Mouse (Mus musculus) kidney, postnatal 4 days (tissue): ENCODE results near the gene Rbms1.

Experiments used
- DNase-seq, 2 experiments: peaks; one replicate each; pipeline ENCODE4 v3.0.0; 2021; ENCODE audit warnings: mixed read lengths in 2 of 2

The Rbms1 gene

DNA sequence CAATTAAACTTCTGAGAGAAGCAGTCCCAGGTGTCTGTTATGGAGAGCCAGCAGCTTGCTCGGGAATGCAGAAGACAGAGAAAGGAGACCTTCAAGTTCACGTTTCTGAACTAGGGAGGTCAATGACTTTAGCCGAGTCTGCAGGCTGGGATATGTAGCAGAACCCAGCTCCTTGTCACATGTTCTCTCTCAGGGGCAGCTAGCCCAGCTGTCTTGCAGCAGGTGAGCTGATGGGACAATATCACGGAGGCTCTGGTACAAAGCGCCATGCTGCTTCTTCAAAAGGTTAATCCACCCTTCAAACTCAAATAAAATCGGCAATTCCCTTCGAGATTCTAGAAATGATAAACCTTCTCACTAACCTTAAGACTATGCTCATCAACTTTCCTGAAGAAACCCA, 158.2 kb downstream of the Rbms1 start:
- no peak for DNase-seq

DNA sequence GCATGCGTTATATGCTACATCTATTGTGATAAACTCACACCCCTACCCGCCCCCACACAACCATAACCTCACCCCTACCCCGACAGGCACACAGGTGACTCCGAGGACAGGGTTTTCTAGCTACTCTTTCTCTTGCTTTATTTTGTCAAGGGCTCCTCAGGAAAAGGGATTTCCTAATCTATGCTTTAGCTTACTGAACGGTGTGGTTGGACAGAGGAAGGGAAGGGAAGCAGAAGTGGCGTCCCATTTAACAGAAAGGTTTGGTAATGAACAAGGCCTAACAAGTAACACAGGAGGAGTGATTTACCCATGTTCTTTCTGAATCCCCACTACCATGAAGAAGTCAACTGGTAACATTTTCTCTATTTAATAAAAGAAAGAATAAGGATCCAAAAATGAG, 159.6 kb downstream of the Rbms1 start:
- no peak for DNase-seq

- DNase-seq, result no peak
Measured at GRCm38 (mm10) chr2:60802828-60803227, 160.2 kb downstream of the Rbms1 start.

DNA sequence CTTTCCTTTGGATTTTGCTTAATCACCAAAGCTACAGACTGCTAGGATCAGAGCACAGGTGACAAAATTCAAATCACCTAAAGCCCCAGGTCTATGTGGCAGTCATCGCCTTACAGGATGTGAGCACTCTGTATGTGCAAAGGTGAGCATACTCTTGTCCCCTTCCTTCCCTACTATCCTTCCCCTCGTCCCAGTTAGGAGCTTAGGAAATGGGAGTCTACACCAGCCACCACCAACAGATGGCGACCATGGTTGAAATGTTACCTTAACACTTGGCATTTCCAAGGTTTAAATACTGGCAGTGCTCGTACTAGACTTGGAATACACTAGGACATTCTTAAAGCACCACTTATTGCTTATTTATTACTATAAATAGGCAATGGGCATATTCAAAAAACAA, 160.8 kb downstream of the Rbms1 start:
- DNase-seq, result peak; percentile 73 to 74

- no peak for DNase-seq
Measured at GRCm38 (mm10) chr2:60801571-60802155, 161.3 kb downstream of the Rbms1 start.

DNA sequence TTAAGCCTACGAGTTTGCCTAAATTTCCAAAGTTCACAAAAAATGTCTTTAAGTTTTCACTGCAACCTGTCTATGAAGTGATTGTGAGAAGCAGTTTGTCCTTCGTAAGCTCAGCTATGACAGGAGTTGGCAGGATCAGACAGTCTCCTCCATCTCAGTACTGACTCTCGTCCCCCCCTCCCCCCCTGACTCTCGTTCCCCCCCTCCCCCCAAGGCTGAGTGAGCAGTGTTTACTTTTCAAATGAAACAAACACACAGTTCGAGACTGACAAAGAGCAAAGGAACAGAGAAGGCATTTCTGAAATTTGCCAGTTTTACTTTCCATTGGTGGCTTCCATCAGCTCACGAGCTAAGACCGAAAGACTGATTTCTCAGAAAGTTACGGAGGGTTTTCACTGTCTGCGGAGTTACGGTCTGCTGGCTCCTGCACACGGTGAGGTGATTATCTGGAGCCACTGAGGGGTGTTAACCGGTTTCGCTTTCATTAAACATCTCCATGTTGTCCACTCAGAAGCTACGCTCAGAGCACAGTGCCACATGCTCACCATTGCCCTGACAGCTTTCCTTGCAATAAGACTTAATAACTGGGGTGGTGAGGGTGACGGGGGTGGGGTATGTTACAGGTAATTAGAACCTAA, 162.0 kb downstream of the Rbms1 start:
- no peak for DNase-seq

DNA sequence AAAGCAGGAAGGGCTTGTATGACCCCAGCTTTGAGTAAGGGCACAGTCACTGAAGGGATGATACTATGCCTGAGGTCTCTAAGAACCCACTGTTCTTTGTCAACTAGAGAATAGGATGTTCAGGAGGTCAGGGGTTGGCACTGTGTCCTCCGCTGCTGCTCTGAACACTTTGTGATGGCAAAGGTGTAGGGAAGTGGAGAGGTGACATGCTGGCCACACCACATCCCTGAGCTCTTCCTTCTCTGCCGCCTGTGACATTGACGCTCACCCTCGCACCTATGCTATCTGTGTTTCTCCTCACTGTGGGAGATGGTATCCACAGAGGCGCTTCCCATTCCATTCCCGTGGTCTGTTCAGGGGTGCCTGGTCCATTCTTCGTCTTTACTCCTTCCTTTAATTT, 163.2 kb downstream of the Rbms1 start:
- DNase-seq, result no peak

DNA sequence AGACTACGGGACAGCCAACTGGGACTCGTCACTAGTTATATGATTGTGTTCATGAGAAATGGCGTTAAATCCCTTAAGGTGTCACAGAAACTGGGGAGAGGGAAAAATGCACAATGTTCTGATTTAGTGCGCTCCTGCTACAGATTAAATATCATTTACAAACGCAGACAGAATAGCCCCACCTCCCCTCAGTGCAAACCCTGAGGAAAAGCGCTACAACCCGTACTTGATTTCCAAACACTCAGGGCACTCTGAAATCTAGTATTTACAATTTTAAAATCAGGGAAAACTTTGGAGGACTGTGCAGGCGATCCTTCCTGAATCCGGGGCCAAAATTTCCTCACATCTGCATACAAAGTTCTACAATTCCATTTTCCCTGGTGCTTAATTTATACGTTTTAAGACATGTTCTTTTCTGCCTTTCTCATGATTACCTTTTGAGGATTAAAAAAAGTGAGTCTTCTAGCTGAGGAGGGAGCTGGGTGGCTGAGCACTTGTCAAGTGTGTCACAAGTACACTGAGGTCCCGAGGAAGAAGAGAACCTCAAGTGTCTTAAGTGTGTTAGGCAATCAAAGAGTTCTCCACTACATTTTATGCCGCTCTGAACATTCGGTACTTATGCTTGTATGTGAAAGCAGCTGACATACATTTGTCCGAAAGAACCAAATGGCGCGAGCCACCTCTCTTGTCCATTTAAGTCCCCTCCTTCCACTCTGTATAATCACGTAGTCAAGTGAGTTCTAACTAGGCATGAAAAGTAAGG, 164.0 kb downstream of the Rbms1 start:
- DNase-seq, result no peak

- DNase-seq, result no peak
Measured at GRCm38 (mm10) chr2:60796969-60797669, 165.9 kb downstream of the Rbms1 start.

DNA sequence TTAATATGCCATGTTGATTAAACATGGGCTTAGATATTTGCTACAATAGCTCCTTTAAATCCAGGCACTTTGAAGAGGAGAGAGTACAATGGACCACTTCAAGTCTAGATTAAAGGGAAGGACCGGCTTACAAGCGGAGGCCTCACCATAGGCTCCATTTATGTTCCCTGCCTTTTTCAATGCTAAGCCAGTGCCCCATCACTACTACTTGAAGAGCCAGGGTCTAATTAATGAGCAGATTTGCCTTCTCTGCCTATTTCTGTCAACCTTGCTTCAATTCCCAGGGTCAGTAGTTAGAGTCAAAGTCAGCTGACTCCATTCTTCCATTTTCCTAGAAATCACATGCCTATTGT, 166.4 kb downstream of the Rbms1 start:
- no peak for DNase-seq

DNA sequence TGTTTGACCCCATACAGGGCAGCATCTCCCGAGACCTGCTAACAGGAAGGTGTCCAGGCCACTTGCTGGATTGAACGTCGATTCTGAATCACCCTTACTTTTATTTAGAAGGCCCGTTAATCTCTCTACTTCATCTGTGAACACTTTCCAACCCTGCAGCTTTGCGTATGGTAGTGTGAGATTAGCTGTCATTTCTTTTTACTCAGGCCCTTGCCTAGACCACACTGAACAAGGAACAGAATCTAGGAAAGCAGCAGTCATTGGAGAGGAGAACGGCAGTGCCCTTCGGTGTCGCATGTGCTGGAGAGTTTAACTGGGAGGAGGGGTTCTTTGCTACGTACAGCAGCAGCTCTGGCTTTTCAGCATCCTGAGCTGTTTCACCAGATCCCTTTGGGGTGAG, 167.1 kb downstream of the Rbms1 start:
- DNase-seq, result no peak

- no peak for DNase-seq
Measured at GRCm38 (mm10) chr2:60792506-60792905, 170.5 kb downstream of the Rbms1 start.

GRCm38 (mm10) chr2:60789126-60789525, 173.9 kb downstream of the Rbms1 start:
- DNase-seq, result no peak

GRCm38 (mm10) chr2:60788173-60788908, 174.7 kb downstream of the Rbms1 start:
- DNase-seq, result no peak

GRCm38 (mm10) chr2:60787088-60787487, 175.9 kb downstream of the Rbms1 start:
- no peak for DNase-seq

DNA sequence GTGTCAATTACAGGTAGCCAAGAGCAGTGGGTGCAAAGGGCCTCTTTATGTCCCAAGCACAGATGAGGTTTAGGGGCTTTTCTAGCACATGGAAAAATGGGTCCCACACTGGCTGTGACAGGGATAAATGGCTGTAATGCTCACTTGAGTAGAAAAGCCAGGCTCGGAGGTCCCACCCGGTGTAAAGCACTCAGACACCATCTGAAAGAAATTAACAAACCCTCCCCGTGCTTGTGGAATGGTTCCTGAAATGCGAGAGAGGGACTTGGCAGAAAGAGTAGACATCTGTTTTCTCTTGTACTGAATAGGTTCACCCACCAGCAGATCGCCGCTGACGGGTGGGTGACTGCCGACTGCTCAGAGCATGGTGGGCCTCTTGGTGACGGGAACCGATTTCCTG, 176.7 kb downstream of the Rbms1 start:
- no peak for DNase-seq

- no peak for DNase-seq
Measured at GRCm38 (mm10) chr2:60774501-60774900, 188.5 kb downstream of the Rbms1 start.

DNA sequence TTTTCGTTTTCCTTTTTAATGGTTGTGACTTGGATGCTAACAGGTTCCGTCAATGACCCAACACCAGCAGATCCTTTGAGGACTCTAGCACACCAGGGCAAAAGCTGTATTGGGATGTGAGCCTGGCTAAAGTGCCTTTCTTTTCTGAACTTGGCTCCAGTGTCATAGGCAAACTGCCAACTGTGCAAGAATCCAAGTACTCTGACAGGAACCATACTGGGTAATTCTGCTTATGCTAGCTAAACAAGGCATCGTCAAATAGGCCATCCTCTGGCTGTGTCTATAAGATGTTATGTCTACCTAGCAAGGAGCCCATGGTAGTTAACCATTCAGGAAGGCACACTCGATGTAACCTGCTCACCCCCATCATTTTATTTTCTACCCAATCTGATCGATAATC, 189.4 kb downstream of the Rbms1 start:
- peak; percentile 40 to 54 for DNase-seq

DNA sequence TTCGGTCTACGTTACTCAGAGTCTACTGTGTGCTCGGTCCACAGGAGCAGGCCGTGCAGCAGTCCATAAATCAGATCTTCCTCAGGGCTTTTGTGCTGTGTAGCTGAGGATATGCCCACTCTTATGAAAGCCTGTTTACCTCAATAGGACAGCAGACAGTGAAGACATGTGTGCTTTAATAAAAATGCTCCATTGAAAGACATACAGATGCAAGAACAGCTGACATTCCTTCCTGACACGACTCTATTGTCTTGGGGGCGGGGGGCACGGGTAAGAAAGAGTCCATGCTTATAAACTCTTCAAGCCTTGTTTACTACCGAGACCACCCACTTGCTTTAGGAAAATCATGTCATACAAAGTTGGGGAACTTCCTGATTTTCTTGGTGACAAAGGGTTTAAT, 196.6 kb downstream of the Rbms1 start:
- no peak for DNase-seq

DNA sequence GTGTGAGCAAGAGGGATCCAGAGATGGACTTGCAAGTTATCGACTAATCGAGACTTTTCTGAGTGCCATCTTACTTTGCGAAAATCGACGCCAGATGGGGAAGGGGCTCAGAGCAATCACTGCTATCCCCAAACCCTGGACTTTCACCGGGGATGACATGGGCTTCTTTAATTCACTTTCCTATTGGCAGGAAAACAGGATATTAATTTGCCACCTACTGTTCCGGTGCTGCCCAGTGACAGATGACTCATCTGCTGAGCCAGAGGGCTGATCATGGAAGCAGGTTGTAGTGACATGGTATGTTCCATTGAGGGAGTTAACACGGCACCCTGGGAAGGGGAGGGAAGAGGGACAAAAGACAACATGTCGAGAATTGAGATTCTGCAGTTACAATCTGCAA, 206.8 kb downstream of the Rbms1 start:
- no peak for DNase-seq

DNA sequence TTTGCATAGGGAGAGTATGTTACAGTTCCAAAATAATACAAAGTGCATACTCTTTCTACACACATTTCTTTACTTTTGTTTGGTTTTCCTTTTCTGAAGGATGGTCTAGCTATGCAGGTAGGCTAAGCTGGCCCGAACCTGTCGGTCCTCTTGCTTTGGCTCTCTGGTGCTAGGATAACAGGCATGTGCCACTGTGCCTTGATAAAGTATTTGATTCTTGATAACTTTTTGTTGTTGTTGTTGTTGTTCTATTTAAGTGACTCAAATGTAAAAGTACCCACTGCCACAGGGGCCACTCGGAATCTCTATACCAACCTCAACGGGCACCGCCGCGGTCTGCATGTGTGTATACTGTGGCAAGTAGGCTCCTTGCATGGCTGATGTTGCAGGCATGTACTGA, 207.9 kb downstream of the Rbms1 start:
- no peak for DNase-seq

DNA sequence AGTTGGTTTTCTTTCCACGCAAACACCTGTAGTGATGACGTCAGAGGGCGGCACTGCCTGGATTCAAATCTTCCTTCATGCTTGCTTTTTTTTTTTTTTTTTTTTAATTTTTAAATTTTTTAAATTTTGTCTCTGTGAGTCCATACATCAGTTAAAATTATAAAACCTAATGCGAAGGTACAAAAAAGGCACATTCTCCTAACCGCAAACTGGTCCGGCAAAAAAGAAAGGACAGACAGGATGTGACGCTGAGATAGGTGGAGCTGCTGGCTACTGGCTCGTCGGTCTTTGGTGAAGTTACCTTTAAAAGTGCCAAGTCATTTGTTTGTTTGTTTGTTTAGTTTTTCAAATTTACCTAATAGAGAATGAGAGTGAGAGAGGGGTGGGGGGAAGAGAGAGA, 211.7 kb downstream of the Rbms1 start:
- no peak for DNase-seq

GRCm38 (mm10) chr2:60750591-60750990, 212.4 kb downstream of the Rbms1 start:
- DNase-seq, result no peak
